Mouse (Mus musculus): ENCODE results near the gene Zbtb17.
A peak's percentile ranks its signal among the peaks of the same experiment; 100 is the strongest.

Gene Zbtb17

GRCm38 (mm10) chr4:141444451-141445327 is at the start of gene Zbtb17:
Gene Zbtb17, plus strand, starts transcription at chr4:141444654.
- peak; percentile 83 for DNase-seq

- no peak for DNase-seq
Measured at GRCm38 (mm10) chr4:141394751-141395150, 49.7 kb upstream of the Zbtb17 start.

- DNase-seq, result no peak
Measured at GRCm38 (mm10) chr4:141397861-141398260, 46.6 kb upstream of the Zbtb17 start.

- peak; percentile 72 for DNase-seq
Measured at GRCm38 (mm10) chr4:141398545-141398944, 45.9 kb upstream of the Zbtb17 start, which contains the start of gene Clcnka. Gene Clcnka, minus strand, starts transcription at chr4:141398724.

GRCm38 (mm10) chr4:141400171-141400570 is 44.3 kb upstream of the Zbtb17 start:
- peak; percentile 83 for DNase-seq

- DNase-seq, result peak; percentile 82
Measured at GRCm38 (mm10) chr4:141404518-141405313, 39.7 kb upstream of the Zbtb17 start.

GRCm38 (mm10) chr4:141405314-141405622 is 39.2 kb upstream of the Zbtb17 start:
- no peak for DNase-seq

- DNase-seq, result peak; percentile 60
Measured at GRCm38 (mm10) chr4:141406516-141407299, 37.7 kb upstream of the Zbtb17 start.

- no peak for DNase-seq
Measured at GRCm38 (mm10) chr4:141408577-141408976, 35.9 kb upstream of the Zbtb17 start.

GRCm38 (mm10) chr4:141411430-141411992 is 32.9 kb upstream of the Zbtb17 start:
- DNase-seq, result no peak

GRCm38 (mm10) chr4:141415924-141416323 is 28.5 kb upstream of the Zbtb17 start, which contains the start of gene Clcnkb:
Gene Clcnkb, minus strand, starts transcription at chr4:141416014.
- DNase-seq, result peak; percentile 79

GRCm38 (mm10) chr4:141419398-141420191 is 24.9 kb upstream of the Zbtb17 start:
- DNase-seq, result peak; percentile 54

- DNase-seq, result no peak
Measured at GRCm38 (mm10) chr4:141420192-141420829, 24.1 kb upstream of the Zbtb17 start, which contains the start of gene Hspb7. Gene Hspb7, plus strand, starts transcription at chr4:141420779.

GRCm38 (mm10) chr4:141420886-141421285 is 23.6 kb upstream of the Zbtb17 start:
- no peak for DNase-seq

GRCm38 (mm10) chr4:141421423-141421822 is 23.0 kb upstream of the Zbtb17 start:
- no peak for DNase-seq

- no peak for DNase-seq
Measured at GRCm38 (mm10) chr4:141422841-141423240, 21.6 kb upstream of the Zbtb17 start.

GRCm38 (mm10) chr4:141423288-141423687 is 21.2 kb upstream of the Zbtb17 start:
- no peak for DNase-seq

- no peak for DNase-seq
Measured at GRCm38 (mm10) chr4:141423691-141424431, 20.6 kb upstream of the Zbtb17 start.

- peak; percentile 85 for DNase-seq
Measured at GRCm38 (mm10) chr4:141425484-141426479, 18.7 kb upstream of the Zbtb17 start.

Data from kidney, adult 11 months (tissue).